In the genomic region with DNA sequence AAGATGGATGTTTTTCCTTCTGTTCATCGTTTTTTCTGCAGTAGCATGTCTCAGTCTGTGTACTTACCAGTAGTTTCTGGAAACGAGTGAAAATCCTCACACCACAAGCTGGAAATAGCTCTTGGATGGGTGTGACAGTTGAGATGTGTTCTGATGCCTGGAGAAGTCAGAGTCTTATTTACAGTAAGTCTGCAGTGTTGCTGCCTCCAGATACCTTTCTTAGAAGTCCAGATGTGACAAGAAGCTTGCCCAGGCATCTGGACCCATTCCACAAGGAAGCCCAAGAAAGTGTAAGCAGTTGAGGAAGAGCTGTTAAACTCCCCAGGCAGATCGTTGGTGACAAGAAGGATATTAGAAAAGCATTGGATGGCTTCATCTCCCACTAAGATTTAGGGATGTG, we compare ENCODE assay signal across 20 mouse cellular contexts.
DNase-seq lines count a peak whose midpoint lies in the region; ATAC-seq lines count a peak whose summit lies in the region.
"Had no signal": no experiment of that assay in that cellular context is flagged by ENCODE, and none has a peak within 500 bp of the region (broad histone marks: within the 10 kb centered on the region; RNA-seq: fewer than 3 reads in every experiment).

No protein-coding gene starts in this region.

- no peak overlapping the region for H3K9ac ChIP-seq in intestine, embryonic 14.5 days (ENCODE audit: low read length)
- no peak overlapping the region for H3K9ac ChIP-seq in intestine, embryonic 15.5 days
- H3K9ac ChIP-seq: heart, embryonic 12.5 days; liver, postnatal 0 days had no signal

- H3K27ac ChIP-seq in intestine, embryonic 14.5 days (ENCODE audit: low read depth): peak overlapping the region; percentile 77
- H3K27ac ChIP-seq in intestine, embryonic 15.5 days: no peak overlapping the region
- H3K27ac ChIP-seq in limb, embryonic 10.5 days: no peak overlapping the region

- H3K27me3 ChIP-seq in intestine, embryonic 14.5 days (replicated peaks; ENCODE audit: control insufficient read depth, insufficient read depth, low read length): no peaks in the 10 kb centered on the region
- H3K27me3 ChIP-seq in intestine, embryonic 15.5 days (replicated peaks): no peaks in the 10 kb centered on the region
- H3K27me3 ChIP-seq in limb, embryonic 10.5 days (ENCODE audit: low read depth, poor library complexity, severe bottlenecking): no peaks in the 10 kb centered on the region
- H3K27me3 ChIP-seq: heart, embryonic 12.5 days; neural tube, embryonic 15.5 days had no signal

- no peaks in the 10 kb centered on the region for H3K9me3 ChIP-seq in intestine, embryonic 14.5 days (ENCODE audit: control insufficient read depth, low read length)
- H3K9me3 ChIP-seq in intestine, embryonic 15.5 days: no peaks in the 10 kb centered on the region
- no peaks in the 10 kb centered on the region for H3K9me3 ChIP-seq in limb, embryonic 10.5 days (replicated peaks)
- H3K9me3 ChIP-seq: neural tube, embryonic 15.5 days had no signal

- no peak overlapping the region for H3K4me3 ChIP-seq in intestine, embryonic 14.5 days (ENCODE audit: low read depth, low read length)
- H3K4me3 ChIP-seq in intestine, embryonic 15.5 days (replicated peaks): no peak overlapping the region
- no peak overlapping the region for H3K4me3 ChIP-seq in limb, embryonic 10.5 days
- H3K4me3 ChIP-seq: neural tube, embryonic 15.5 days had no signal

- H3K36me3 ChIP-seq in intestine, embryonic 14.5 days (ENCODE audit: control insufficient read depth, insufficient read depth, low read length): no peaks in the 10 kb centered on the region
- no peaks in the 10 kb centered on the region for H3K36me3 ChIP-seq in intestine, embryonic 15.5 days
- no peaks in the 10 kb centered on the region for H3K36me3 ChIP-seq in limb, embryonic 10.5 days
- H3K36me3 ChIP-seq: heart, embryonic 12.5 days; neural tube, embryonic 15.5 days had no signal

- WGBS in intestine, embryonic 14.5 days: 31% methylated on average over 3 of the region's 3 CpGs
- 20% methylated on average over 3 of the region's 3 CpGs for WGBS in intestine, embryonic 15.5 days
- WGBS in limb, embryonic 10.5 days: 41% methylated on average over 3 of the region's 3 CpGs

- no peak overlapping the region for H3K4me2 ChIP-seq in intestine, embryonic 14.5 days (ENCODE audit: low read length)
- no peak overlapping the region for H3K4me2 ChIP-seq in intestine, embryonic 15.5 days (replicated peaks)

- H3K4me1 ChIP-seq in intestine, embryonic 14.5 days (replicated peaks; ENCODE audit: control insufficient read depth, insufficient read depth, low read length): peaks cover 36% of the 10 kb centered on the region
- H3K4me1 ChIP-seq in intestine, embryonic 15.5 days (replicated peaks): peaks cover 31% of the 10 kb centered on the region
- H3K4me1 ChIP-seq in limb, embryonic 10.5 days: peaks cover 61% of the 10 kb centered on the region

- ATAC-seq in intestine, embryonic 14.5 days (replicated peaks; ENCODE audit: low FRiP score, low TSS enrichment, low read depth): no peak
- ATAC-seq in intestine, embryonic 15.5 days: no peak
- ATAC-seq: forebrain, postnatal 0 days; liver, postnatal 0 days had no signal

- DNase-seq in intestine, embryonic 14.5 days (ENCODE audit: low spot score): no peak
- DNase-seq in right cerebral cortex, adult 2 months (ENCODE audit: low spot score in 2 of 2): peak; percentile 42 to 56
- no peak for DNase-seq in right cerebral cortex, postnatal 25 days
- peak; percentile 21 for DNase-seq in limb, embryonic 10.5 days (ENCODE audit: low spot score)
- DNase-seq in heart, postnatal 10 days: no peak
- DNase-seq in heart, adult 18-20 months: no peak
- DNase-seq: adrenal gland, adult 8-10 months; cerebellum, adult 11-12 months; forebrain, postnatal 0 days; heart, postnatal 36 days; kidney, adult 11 months; kidney, postnatal 14 days; layer of hippocampus, adult 9-11 months; liver; liver, postnatal 0 days; lung, postnatal 4 days; right cerebral cortex, postnatal 4 days had no signal

- intact Hi-C loops in heart, postnatal 10 days (cut with DNase I): no loop called here

Comparison
In these comparisons a context has a peak if more than half of its experiments do, and no peak if none do; other contexts are left out.
1. DNase-seq: peak in right cerebral cortex, adult 2 months (2 of 2) and limb, embryonic 10.5 days (single experiment); none in intestine, embryonic 14.5 days (single experiment), right cerebral cortex, postnatal 25 days (single experiment), heart, postnatal 10 days (0 of 2) and heart, adult 18-20 months (0 of 2).